ENCODE assay signal across 20 mouse cellular contexts in genomic region chr1:122328276-122328675, GRCm38 (mm10).
A peak's percentile ranks its signal among the peaks of the same experiment; 100 is the strongest.
DNase-seq lines count a peak whose midpoint lies in the region; ATAC-seq and TF ChIP-seq lines count a peak whose summit lies in the region.
"Had no signal": no experiment of that assay in that cellular context is flagged by ENCODE, and none has a peak within 500 bp of the region (broad histone marks: within the 10 kb centered on the region; RNA-seq: fewer than 3 reads in every experiment).

No protein-coding gene starts in this region.

- DNase-seq in cerebellum, postnatal 36 days, result peak; percentile 8 to 24
- no peak for DNase-seq in cerebellum, adult 8-10 months
- peak; percentile 40 for DNase-seq in ES-E14 (ENCODE audit: low read depth, low spot score)
- peak; percentile 59 for DNase-seq in ZHBTc4 (ENCODE audit: low read depth, low spot score)
- DNase-seq: adrenal gland, postnatal 10 days; cerebellum, adult 9-11 months; embryo, embryonic 11 days; forebrain, postnatal 0 days; gastrocnemius, adult 2 months; gastrocnemius, postnatal 25 days; kidney, adult 18-20 months had no signal

- H3K9me3 ChIP-seq in ES-E14 (ENCODE audit: control insufficient read depth, insufficient read depth, low read depth, low read length), result no peaks in the 10 kb centered on the region
- H3K9me3 ChIP-seq in liver, embryonic 12.5 days (replicated peaks), result no peaks in the 10 kb centered on the region
- no peaks in the 10 kb centered on the region for H3K9me3 ChIP-seq in neural tube, embryonic 15.5 days (replicated peaks)
- H3K9me3 ChIP-seq: embryonic facial prominence, embryonic 12.5 days; heart, embryonic 12.5 days; hindbrain, embryonic 10.5 days; intestine, embryonic 15.5 days had no signal

- H3K4me3 ChIP-seq in ES-E14 (ENCODE audit: insufficient read depth in 1 of 2, low read depth in 1 of 2, low read length in 2 of 2, poor library complexity in 1 of 2, severe bottlenecking in 1 of 2), result no peak overlapping the region
- no peak overlapping the region for H3K4me3 ChIP-seq in liver, embryonic 12.5 days
- no peak overlapping the region for H3K4me3 ChIP-seq in neural tube, embryonic 15.5 days (replicated peaks)
- H3K4me3 ChIP-seq: embryonic facial prominence, embryonic 12.5 days; gastrocnemius, adult 2 months; heart, embryonic 12.5 days; hindbrain, embryonic 10.5 days; intestine, embryonic 15.5 days had no signal

- H3K27me3 ChIP-seq in liver, embryonic 12.5 days (replicated peaks), result no peaks in the 10 kb centered on the region
- no peaks in the 10 kb centered on the region for H3K27me3 ChIP-seq in neural tube, embryonic 15.5 days (replicated peaks)
- H3K27me3 ChIP-seq: CH12.LX; embryonic facial prominence, embryonic 12.5 days; heart, embryonic 12.5 days; intestine, embryonic 15.5 days had no signal

- H3K4me2 ChIP-seq in liver, embryonic 12.5 days, result no peak overlapping the region
- no peak overlapping the region for H3K4me2 ChIP-seq in neural tube, embryonic 15.5 days
- H3K4me2 ChIP-seq: embryonic facial prominence, embryonic 12.5 days; heart, embryonic 12.5 days; hindbrain, embryonic 14.5 days; intestine, embryonic 15.5 days had no signal

- no peak overlapping the region for H3K9ac ChIP-seq in ES-E14 (ENCODE audit: insufficient read depth, low read depth, low read length, poor library complexity, severe bottlenecking)
- H3K9ac ChIP-seq in liver, embryonic 12.5 days, result no peak overlapping the region
- no peak overlapping the region for H3K9ac ChIP-seq in neural tube, embryonic 15.5 days (replicated peaks)
- H3K9ac ChIP-seq: embryonic facial prominence, embryonic 12.5 days; forebrain, postnatal 0 days; heart, embryonic 12.5 days; hindbrain, embryonic 14.5 days; intestine, embryonic 15.5 days had no signal

- peaks cover 0 to 2% of the 10 kb centered on the region in 2 experiments; a peak in 1 of 4 replicates for H3K4me1 ChIP-seq in ES-E14 (ENCODE audit: control insufficient read depth in 2 of 2, insufficient read depth in 2 of 2, low read length in 2 of 2, poor library complexity in 1 of 2)
- H3K4me1 ChIP-seq in liver, embryonic 12.5 days, result no peaks in the 10 kb centered on the region
- H3K4me1 ChIP-seq in neural tube, embryonic 15.5 days, result no peaks in the 10 kb centered on the region
- H3K4me1 ChIP-seq: embryonic facial prominence, embryonic 12.5 days; heart, embryonic 12.5 days; hindbrain, embryonic 10.5 days; intestine, embryonic 15.5 days had no signal

- in situ Hi-C loops in ES-E14 (cut with MboI; ENCODE audit: low sequenced_read_pairs in 2 of 2, unreplicated experiment in 2 of 2), result no loop called here

- 36% methylated on average over 1 of the region's 1 CpGs for WGBS in liver, embryonic 12.5 days (ENCODE audit: insufficient replicate concordance)
- 16% methylated on average over 1 of the region's 1 CpGs for WGBS in neural tube, embryonic 15.5 days

- no peak for ATAC-seq in liver, embryonic 12.5 days
- no peak for ATAC-seq in neural tube, embryonic 15.5 days (ENCODE audit: low FRiP score)
- ATAC-seq: forebrain, postnatal 0 days; intestine, embryonic 15.5 days had no signal

- H3K36me3 ChIP-seq in ES-E14 (ENCODE audit: control insufficient read depth, insufficient read depth, low read length, poor library complexity, severe bottlenecking), result no peaks in the 10 kb centered on the region
- H3K36me3 ChIP-seq in liver, embryonic 12.5 days, result no peaks in the 10 kb centered on the region
- no peaks in the 10 kb centered on the region for H3K36me3 ChIP-seq in neural tube, embryonic 15.5 days
- H3K36me3 ChIP-seq: embryonic facial prominence, embryonic 12.5 days; G1E; heart, embryonic 12.5 days; hindbrain, embryonic 10.5 days; intestine, embryonic 15.5 days had no signal

- H3K27ac ChIP-seq in ES-E14 (ENCODE audit: insufficient read depth, low read depth, low read length, poor library complexity, severe bottlenecking), result no peak overlapping the region
- H3K27ac ChIP-seq in liver, embryonic 12.5 days, result no peak overlapping the region
- H3K27ac ChIP-seq in neural tube, embryonic 15.5 days (replicated peaks), result no peak overlapping the region
- H3K27ac ChIP-seq: embryonic facial prominence, embryonic 12.5 days; gastrocnemius, adult 2 months; hindbrain, embryonic 10.5 days; hindbrain, embryonic 14.5 days; intestine, embryonic 15.5 days had no signal

TF ChIP-seq in ES-E14, 5 proteins besides CTCF, POLR2A, EP300 and RAD21:
- TF ChIP-seq ZNF384 (IDR thresholded peaks at IDR 0.05; ENCODE audit: low read depth, low read length) (no peak), MAFK (IDR thresholded peaks at IDR 0.05; ENCODE audit: insufficient read depth, low read depth, low read length) (no peak), HCFC1 (IDR thresholded peaks at IDR 0.05; ENCODE audit: borderline replicate concordance, insufficient read depth, low read length) (no peak), ZC3H11A (IDR thresholded peaks at IDR 0.05; ENCODE audit: borderline replicate concordance, low read depth, low read length) (no peak), CHD2 (IDR thresholded peaks at IDR 0.05; ENCODE audit: low read depth, low read length) (no peak)
